Mouse (Mus musculus) kidney, adult 2 months (tissue): ENCODE measurements around the gene 9330161L09Rik. TPM values are rescaled to one million over a fixed set of nuclear protein-coding genes. Genes with fewer than 3 reads are reported as not detected.

ENCODE experiments used
- DNase-seq: peaks from one replicate; pipeline ENCODE4 v3.0.0; 2021
- H3K27ac ChIP-seq: fragments of 200-500 bp; 2 replicates; pipeline ENCODE4 v1.5.1; 2012; ENCODE audit warnings: low read depth, low read length, control low read depth, inconsistent platforms; ENCODE audit not compliant: insufficient read depth
- H3K27me3 ChIP-seq: fragments of 200-500 bp; replicated peaks from 2 replicates; pipeline ENCODE4 v1.6.1; 2012; ENCODE audit warnings: mild to moderate bottlenecking, moderate library complexity, low read length, inconsistent platforms; ENCODE audit not compliant: control insufficient read depth, insufficient read depth
- H3K36me3 ChIP-seq: fragments of 200-500 bp; 2 replicates; pipeline ENCODE4 v1.6.1; 2012; ENCODE audit warnings: mild to moderate bottlenecking, moderate library complexity, low read length, inconsistent platforms; ENCODE audit not compliant: control insufficient read depth, insufficient read depth
- H3K4me1 ChIP-seq: fragments of 200-500 bp; 2 replicates; pipeline ENCODE4 v1.6.1; 2011; ENCODE audit warnings: low read length; ENCODE audit not compliant: control insufficient read depth, insufficient read depth
- H3K4me3 ChIP-seq: fragments of 200-500 bp; 2 replicates; pipeline ENCODE4 v1.5.1; 2011; ENCODE audit warnings: mild to moderate bottlenecking, low read depth, low read length, control low read depth; ENCODE audit not compliant: insufficient read depth
- CTCF ChIP-seq: fragments of 200-500 bp; conservative IDR thresholded peaks from 2 replicates; pipeline ENCODE4 v1.5.1; 2011; ENCODE audit warnings: low read depth, mild to moderate bottlenecking, control low read depth, low read length, moderate library complexity, mixed read lengths; ENCODE audit not compliant: insufficient read depth, insufficient read length
- POLR2A ChIP-seq: fragments of 200-500 bp; IDR thresholded peaks from one replicate; pipeline ENCODE4 v1.6.1; 2011; ENCODE audit warnings: low read depth, low read length, control low read depth
- WGBS: fragments of 180-500 bp; shearing (Covaris S2); methylation state at CpG from one replicate; pipeline ENCODE4 v1.1.7; 2018; 5-methylcytosine and 5-hydroxymethylcytosine counted together
- polyA plus RNA-seq: library from polyadenylated mRNA; depleted of rRNA; stranded (reverse); fragments of >200 nt; gene quantifications from 2 replicates; pipeline ENCODE4 v1.2.3, GENCODE M21; 2012

Gene 9330161L09Rik
- polyA plus RNA-seq, 1 experiment, result 0.81 TPM

DNA sequence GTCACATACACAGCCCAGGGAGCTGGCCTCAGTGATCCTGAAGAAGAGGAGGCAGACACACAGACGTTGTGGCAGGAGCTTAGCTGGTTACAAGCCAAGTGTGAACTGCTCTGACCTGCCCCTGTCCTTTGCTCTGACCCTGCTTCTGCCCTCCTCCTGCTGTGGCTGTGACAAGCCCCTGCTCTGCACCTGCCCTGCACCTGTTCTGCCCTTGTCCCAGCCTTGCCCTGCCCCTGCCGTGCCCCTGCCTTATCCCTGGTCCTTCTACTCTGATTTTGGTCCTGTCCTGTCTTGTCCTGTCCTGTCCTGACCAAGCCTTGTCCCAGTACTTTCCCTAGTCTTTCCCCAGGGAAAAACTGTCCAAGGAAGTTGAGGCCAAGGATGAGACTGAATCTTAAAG is 38.8 kb downstream of the 9330161L09Rik start:
- no peak for TF ChIP-seq POLR2A
- no peak for TF ChIP-seq CTCF
- no peaks in the 10 kb centered on the region for H3K27me3 ChIP-seq
- H3K4me3 ChIP-seq, result no peak overlapping the region
- DNase-seq, result no peak
- 53% methylated on average over 2 of the region's 2 CpGs for WGBS
- no peaks in the 10 kb centered on the region for H3K4me1 ChIP-seq
- H3K36me3 ChIP-seq, result no peaks in the 10 kb centered on the region
- no peak overlapping the region for H3K27ac ChIP-seq

DNA sequence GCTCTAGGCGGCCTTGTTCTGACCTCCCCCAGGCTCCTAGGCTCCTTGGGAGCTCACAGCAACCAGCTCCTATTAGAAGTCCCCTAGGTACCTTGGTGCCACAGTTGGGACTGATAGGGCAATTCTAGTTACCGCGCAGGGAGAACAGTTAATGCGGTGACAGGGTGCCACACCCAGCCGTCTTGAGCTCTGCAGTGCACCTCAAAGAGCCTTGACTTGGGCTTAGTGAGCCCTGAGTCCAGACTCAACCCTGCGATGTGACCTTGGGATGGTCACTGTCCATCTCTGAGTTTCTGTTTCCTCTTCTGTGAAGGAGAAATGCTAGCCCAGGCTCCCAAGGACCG is 39.3 kb downstream of the 9330161L09Rik start:
- H3K4me1 ChIP-seq, result no peaks in the 10 kb centered on the region
- no peak for TF ChIP-seq POLR2A
- TF ChIP-seq CTCF, result no peak
- H3K4me3 ChIP-seq, result no peak overlapping the region
- H3K27me3 ChIP-seq, result no peaks in the 10 kb centered on the region
- no peaks in the 10 kb centered on the region for H3K36me3 ChIP-seq
- no peak overlapping the region for H3K27ac ChIP-seq
- DNase-seq, result no peak
- 72% methylated on average over 7 of the region's 7 CpGs for WGBS

DNA sequence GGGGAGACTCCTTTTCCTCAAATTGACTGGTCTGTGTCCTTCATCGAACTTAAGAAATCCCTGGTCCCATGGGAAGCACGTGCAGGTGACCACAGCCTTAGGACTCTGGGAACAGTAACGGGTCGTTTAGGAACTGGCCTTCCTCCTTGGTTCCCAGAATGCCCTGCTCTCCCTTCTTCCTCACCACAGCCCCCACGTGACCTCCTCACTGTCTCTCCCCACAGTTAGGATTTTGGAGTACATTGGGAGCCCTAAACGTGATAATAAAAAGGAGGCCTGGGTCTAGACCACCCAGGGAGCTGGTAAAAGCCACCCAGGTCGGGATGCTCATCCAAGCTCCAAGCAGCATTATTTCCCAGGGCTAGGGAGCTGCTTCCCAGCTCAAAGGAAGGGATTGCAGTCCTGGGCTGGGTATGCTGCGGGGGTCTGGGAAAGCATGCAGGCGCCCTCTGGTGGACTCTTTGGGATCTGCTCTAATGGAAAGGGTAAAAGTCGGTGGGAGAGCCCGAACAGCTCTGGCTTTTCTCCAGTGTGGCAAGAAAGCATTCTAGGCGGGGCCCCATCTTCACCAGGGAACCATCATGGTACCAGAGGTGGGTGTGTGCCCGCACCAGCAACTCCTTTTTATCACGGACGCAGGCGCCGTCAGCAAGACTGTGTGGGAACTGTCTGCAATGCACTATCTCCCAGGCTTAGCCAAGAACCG is 39.8 kb downstream of the 9330161L09Rik start:
- Histone ChIP-seq H3K4me1 (no peaks in the 10 kb centered on the region), H3K27me3 (no peaks in the 10 kb centered on the region), H3K36me3 (no peaks in the 10 kb centered on the region), H3K27ac (no peak overlapping the region), H3K4me3 (no peak overlapping the region)
- TF ChIP-seq CTCF, result peak; percentile 57
- TF ChIP-seq POLR2A, result no peak
- DNase-seq, result peak; percentile 46
- 17% methylated on average over 18 of the region's 18 CpGs for WGBS

DNA sequence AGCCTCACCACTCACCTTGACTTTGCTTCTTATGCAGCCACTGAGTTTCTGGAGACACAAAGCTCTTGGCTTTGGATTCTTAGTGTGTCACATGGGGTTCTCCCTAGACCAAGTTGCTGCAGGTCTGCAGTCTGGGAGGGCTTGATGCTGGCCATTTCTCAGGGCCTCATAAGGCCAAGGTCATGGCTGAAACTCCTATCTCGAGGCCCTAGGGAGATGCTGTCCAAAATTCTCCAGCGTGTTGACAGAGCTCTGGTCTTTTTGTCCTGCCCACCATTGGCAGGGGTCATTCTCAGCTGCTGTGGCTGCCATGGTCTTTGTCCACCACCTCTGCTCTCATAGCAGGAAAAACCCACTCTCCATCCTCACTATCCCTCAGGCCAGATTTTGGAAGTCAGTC is 40.4 kb downstream of the 9330161L09Rik start:
- H3K27ac ChIP-seq, result no peak overlapping the region
- no peaks in the 10 kb centered on the region for H3K27me3 ChIP-seq
- H3K4me3 ChIP-seq, result no peak overlapping the region
- 78% methylated on average over 2 of the region's 2 CpGs for WGBS
- no peaks in the 10 kb centered on the region for H3K4me1 ChIP-seq
- no peak for TF ChIP-seq POLR2A
- TF ChIP-seq CTCF, result no peak
- no peak for DNase-seq
- no peaks in the 10 kb centered on the region for H3K36me3 ChIP-seq

DNA sequence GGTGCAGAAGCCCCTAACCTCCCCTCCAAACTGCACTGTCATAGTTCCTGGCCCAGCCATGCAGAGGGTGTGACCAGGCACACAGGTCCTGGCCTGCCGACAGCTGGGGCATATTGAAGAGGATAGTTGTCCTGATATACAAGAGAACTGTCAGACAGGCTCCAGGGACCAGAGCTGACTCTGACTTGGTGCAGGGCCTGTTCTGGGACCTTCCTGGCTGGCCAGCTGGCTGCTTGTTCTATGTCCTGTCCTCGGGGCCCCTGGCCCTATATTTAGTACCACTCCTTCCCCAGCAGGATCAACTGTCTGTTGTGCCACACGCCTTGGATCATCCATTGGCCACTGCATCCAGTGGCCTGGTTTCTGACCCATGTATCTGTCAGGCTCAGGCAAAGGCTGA is 45.3 kb downstream of the 9330161L09Rik start:
- TF ChIP-seq CTCF (no peak), POLR2A (no peak)
- Histone ChIP-seq H3K4me3 (no peak overlapping the region), H3K27me3 (no peaks in the 10 kb centered on the region), H3K27ac (no peak overlapping the region), H3K4me1 (no peaks in the 10 kb centered on the region), H3K36me3 (no peaks in the 10 kb centered on the region)
- DNase-seq, result no peak
- WGBS, result 82% methylated on average over 3 of the region's 3 CpGs

DNA sequence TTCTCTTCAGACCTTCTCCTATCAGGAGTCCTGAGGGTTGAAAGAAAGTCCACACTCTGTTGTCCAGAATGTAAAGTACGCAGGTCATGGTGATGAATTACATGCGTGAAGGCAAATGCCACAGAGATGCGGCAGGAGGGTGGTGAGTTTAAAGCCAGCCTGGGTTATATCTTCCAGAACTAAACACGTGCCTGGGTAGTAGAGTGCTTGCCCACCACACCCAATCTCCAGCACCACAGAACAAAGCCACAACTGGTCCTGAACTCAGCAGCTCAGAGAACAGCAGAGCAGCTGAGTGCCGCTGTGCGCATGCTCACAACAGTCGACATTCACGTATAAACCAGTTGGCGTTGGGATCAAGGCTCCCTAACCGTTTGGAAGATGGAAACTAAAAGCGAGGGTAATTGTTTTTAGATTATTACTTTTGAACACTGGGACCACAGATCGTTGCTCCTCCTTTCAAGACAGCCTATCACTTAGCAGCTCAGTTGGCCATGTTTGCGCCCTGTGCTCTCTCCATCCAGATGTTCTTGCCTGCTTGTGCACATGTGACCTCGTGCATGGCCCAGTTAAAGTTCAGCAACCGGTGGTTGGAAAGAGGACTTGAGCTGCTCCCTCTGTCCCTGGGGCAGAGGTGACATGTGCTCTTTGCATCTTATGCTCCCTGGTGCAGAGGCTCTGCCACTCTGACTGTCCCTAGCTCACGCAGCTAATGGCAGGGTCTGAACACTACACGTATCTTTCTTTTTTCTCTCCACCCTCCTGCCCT is 45.9 kb downstream of the 9330161L09Rik start:
- Histone ChIP-seq H3K27me3 (no peaks in the 10 kb centered on the region), H3K4me3 (no peak overlapping the region), H3K27ac (no peak overlapping the region), H3K36me3 (no peaks in the 10 kb centered on the region), H3K4me1 (no peaks in the 10 kb centered on the region)
- TF ChIP-seq CTCF (no peak), POLR2A (no peak)
- WGBS, result 88% methylated on average over 17 of the region's 17 CpGs
- DNase-seq, result no peak

DNA sequence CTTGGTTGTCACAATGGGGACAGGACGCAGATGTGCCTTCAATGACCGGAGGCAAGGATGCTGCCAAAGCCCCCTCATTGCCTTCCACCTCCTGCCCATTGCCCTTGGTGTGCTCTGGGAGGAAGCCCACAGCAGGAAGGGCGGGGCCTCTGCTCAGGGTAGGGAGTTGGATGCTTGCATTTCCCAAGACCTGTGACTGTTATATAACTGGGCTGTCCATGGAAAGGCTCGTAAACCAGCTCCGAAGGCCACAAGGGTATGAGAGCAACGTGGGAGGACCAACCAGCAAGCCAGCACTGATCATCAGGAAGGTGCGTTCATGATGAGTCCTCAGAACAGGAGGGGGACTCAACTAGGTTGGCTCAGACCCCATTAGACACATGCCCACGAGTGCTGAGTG is 46.8 kb downstream of the 9330161L09Rik start:
- Histone ChIP-seq H3K27me3 (no peaks in the 10 kb centered on the region), H3K27ac (no peak overlapping the region), H3K4me1 (no peaks in the 10 kb centered on the region), H3K4me3 (no peak overlapping the region), H3K36me3 (no peaks in the 10 kb centered on the region)
- DNase-seq, result no peak
- TF ChIP-seq CTCF, result no peak
- no peak for TF ChIP-seq POLR2A
- 76% methylated on average over 8 of the region's 8 CpGs for WGBS
